Mouse (Mus musculus): ENCODE results near the gene Clock.

The Clock gene

DNA sequence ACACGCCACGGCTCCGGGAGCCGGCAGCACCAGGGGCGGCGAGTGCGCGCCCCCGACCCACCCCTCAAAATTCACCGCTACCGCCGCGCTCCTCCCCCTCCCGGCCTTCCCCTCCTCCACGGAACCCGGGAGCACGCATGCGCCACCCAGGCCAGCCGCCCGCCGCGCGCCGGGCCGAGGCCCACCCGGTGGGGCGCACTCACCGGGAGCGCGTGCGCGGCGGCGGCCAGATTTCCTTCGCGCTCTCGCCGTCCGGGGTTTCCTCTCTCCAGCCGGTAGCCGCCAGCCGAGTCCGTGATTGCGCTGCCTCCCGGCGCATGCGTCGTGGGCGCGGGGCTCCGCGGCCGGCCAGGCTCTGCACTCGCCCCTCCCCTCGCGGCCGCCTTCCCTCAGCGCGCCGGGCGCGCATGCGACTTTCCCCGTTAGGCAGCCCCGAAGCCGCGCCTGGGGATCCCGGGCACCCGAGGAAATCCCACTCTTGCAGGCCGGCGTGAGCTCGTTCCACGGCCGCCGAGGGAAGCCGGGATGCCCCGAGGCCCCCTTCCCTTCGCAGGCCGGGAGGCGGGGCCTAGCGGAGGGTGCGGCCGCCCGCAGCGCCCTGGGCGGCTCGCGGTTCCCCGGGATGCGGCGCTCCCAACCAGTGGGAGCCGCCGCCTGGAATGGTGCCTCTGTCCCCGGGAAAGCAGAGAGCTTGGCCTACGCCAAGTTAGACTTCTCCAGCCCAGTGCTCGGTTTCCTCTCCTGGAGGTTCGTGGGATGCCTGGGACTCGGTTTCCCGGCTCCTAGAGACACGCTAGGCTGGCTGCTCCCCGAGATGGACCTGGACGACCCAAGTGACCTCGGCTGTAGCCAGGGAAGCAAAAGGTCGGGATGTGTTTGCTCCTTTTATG lies at the start of gene Clock:
Gene Clock (minus strand): TSS at position 341 of the 890 bp plus-strand sequence.
- peak; percentile 94 for DNase-seq

- no peak for DNase-seq
These were observed 47.5 kb upstream of the Clock start for GRCm38 (mm10) chr5:76351953-76352611.

GRCm38 (mm10) chr5:76351537-76351936 lies 46.9 kb upstream of the Clock start:
- no peak for DNase-seq

DNA sequence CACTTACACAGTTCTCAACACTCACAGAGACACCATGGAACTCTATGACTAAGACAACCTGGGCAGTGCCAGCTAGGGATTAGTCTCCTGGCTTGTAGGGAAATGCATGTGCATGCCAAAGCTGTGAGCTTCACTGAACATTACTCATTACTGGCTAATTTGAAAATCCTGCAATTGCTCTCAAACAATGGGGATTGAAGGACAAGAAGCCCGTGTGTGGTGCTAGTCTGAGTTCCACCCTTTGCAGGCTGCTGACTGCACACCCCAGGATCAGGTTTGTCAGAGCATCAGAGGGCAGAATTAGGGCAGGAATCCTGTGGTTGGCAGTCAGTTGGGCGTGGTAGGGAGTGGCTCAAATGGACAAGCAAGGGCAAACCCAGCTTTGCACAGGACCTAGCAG lies 41.5 kb upstream of the Clock start:
- DNase-seq, result no peak

- no peak for DNase-seq
These were observed 36.3 kb upstream of the Clock start for GRCm38 (mm10) chr5:76340931-76341330.

GRCm38 (mm10) chr5:76337100-76337499 lies 32.5 kb upstream of the Clock start:
- no peak for DNase-seq

DNA sequence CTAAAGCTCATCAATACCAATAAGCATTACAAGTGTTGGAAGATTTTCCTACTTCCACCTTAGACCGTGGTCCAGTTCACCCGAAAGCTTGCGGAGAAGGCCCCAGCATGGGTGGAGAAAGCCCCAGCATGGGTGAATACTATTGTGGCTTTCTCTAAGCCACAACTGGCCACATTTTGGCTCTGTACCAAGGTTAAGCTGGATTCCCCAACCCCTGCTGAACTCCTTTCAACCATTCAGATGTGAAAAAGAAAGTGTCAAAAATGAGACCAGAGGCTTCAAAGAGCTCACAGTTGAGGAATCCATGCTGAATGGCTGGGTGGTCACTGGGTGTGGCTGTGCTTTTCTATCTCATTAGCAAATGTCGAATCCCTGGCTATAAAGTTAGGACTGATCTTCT lies 29.2 kb upstream of the Clock start:
- no peak for DNase-seq

DNA sequence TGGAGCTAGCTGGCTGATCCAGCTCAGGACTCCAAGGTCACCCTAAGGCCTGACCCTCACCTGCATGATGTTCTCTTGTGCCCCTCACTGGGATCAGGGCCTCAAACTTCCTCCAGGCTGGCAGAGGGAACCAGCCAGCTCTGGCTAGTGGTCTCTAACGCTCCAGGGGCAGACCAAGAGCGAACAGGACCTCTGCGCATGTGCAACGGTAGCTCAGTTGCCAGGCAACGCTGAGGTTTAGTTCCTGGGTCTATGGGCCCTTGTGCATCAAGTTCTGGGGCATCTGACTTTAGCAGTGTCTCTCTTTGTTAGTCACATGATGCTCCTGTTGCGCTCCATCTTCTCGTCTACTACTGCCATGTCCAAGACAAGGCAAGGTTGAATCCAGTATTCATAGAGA lies 26.4 kb upstream of the Clock start, which contains the start of gene Pdcl2:
Gene Pdcl2 (minus strand): TSS at position 204 of the 400 bp plus-strand sequence.
- no peak for DNase-seq

GRCm38 (mm10) chr5:76327296-76327695 lies 22.7 kb upstream of the Clock start:
- no peak for DNase-seq

- DNase-seq, result no peak
These were observed 20.5 kb upstream of the Clock start for GRCm38 (mm10) chr5:76325113-76325512.

- DNase-seq, result no peak
These were observed 16.9 kb upstream of the Clock start for GRCm38 (mm10) chr5:76321249-76322196.

DNA sequence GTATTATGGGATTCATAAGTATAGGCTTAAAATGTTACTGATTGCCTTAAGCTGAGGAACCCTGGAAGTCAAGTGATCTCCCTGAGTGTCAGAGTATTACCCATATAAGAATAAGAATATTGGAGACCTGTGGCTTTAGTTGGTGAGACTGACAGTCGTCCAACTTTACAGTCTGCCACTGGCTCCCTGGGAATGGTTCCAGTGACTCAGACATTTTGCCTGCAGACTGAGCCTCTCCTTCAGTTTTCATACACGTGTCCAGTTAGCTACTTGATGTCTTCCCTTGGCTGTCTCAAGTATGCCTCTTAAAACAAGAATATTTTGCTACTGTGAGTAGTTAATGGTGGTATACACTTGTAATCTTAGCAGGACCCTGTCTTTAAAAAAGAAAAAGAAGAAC lies 3.6 kb upstream of the Clock start:
- no peak for DNase-seq

- no peak for DNase-seq
These were observed 1.7 kb upstream of the Clock start for GRCm38 (mm10) chr5:76306261-76306660.

DNA sequence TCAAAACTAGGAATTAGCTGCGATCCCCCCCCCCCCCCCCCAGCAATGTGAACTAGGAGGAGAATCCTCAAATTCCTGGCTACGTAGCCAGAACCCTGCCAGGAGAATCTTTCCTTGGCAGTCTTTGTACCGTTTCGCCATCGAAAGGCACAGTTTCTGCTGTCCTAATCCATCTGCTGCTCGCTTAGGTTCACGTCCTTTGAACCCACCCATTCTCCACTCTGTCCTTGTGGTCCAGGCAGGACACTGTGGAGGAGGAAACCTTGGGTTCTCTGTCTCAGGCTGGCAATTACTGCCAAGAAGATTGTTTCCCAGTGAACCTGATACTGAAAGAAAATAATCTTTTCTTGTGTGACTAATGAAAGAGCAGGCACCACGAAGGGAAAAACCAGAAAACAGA lies 1.0 kb upstream of the Clock start:
- DNase-seq, result no peak

DNA sequence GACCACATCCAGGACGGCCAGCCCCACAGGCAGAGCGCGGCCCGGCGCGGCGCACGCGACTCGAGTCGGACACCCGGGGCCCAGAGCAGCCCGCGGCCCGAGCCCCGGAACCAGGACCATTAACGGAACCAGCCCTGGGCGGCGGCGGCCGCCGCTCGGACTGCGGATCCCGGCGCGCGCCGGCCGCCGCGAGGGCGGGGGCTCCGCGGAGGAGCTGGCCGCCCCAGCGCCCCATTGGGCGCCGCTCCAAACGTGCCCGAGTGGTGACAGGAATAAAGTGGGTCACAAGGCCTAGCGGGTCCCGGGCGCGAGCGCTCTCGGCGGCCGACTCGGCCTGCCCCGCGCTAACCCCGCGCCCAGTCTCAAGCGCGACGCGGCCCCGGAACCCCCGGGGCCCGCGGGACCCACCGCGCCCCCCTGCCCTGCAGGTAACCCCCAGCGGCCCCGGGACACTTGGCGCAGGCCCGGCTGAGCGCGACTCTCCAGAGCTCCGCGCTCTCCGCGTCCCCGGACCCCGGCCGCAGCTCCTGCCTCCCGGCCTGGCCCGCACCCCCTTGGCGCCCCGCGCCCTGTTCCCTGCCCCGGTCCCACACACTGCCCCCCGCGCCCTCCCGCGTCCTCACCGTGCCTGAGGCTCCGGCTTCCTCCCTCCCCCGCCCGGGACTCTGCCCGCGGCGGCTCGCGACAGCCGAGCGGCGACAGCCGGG lies 694 bp downstream of the Clock start:
- DNase-seq, result peak; percentile 87

DNA sequence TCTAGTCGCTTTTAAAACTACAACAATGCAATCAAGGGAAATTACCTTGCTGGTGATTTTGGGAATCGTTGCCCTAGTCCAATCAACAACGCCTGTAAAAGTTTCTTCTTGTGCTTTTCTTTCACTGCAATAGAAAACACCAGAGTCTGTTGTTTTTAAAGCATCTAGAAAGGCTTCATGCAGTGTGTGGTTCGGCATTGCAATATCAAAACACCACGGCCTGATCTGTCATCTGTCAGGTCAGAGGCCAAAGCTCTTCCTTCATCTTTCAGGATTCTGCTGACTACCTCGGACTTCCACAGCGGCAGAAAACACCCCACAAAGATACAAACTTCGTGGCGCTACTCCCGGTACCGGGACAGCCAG lies 1.2 kb downstream of the Clock start:
- DNase-seq, result no peak

- DNase-seq, result no peak
These were observed 2.6 kb downstream of the Clock start for GRCm38 (mm10) chr5:76302009-76302408.

DNA sequence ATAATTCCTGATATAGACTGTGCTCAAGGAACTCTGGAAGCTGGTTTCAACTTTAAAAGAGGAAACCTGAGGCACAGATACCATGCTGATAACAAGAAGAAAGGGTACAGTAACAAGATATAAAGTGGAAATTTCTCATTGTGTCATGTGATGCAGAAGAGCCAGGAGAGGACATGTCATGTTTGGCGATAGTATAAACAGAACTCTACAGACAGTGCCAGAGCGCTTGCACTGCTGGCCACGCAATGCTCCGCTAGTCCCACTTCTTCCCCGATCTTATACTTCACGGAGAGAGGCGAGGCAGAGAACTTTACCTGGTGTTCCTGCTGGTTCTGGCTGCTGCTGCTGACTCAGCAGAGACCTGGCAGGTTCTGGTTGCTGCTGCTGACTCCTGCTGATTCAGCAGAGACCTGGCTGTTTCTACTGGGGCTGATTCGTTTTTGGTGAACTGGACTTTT lies 15.3 kb downstream of the Clock start:
- peak; percentile 46 for DNase-seq

- no peak for DNase-seq
These were observed 16.3 kb downstream of the Clock start for GRCm38 (mm10) chr5:76288256-76288655.

- no peak for DNase-seq
These were observed 17.5 kb downstream of the Clock start for GRCm38 (mm10) chr5:76287062-76287461.

DNA sequence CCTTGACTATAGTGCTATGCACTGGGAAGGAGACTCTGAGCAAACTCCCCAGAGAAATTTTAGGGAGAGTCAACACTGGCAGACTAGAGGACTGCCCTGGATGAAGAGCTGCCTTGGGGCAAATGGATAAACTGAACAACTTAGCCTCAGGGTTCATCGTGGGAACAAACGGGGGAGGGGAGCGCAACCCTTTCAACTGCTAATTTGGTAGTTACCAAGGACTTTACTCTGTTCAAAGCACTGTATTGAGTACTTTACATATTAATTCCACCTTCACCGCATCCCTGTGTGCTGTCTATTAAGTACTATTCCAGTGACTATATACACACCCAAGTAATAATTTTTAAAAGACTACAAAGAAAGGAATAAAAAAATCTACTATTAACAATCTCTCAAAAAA lies 18.9 kb downstream of the Clock start:
- DNase-seq, result no peak

GRCm38 (mm10) chr5:76283890-76284289 lies 20.7 kb downstream of the Clock start:
- no peak for DNase-seq

Data from kidney, adult 18-20 months (tissue).